Mouse (Mus musculus) gonadal fat pad, adult 2 months (tissue): Measurements from ENCODE around the gene Blmh. TPM values are rescaled to one million over a fixed set of nuclear protein-coding genes. Genes with fewer than 3 reads are reported as not detected.
"Not testable (repeated sequence)": the region's sequence is repeated elsewhere in the genome, so short reads cannot be mapped to it uniquely, and the experiment has no call there.

ENCODE experiments used
- DNase-seq: peaks from one replicate; pipeline ENCODE4 v3.0.0-alpha.2; 2012; ENCODE audit warnings: low read depth
- polyA plus RNA-seq: library from polyadenylated mRNA; depleted of rRNA; stranded (reverse); fragments of >200 nt; gene quantifications from 2 replicates; pipeline ENCODE4 v1.2.3, GENCODE M21; 2012

The Blmh gene
- polyA plus RNA-seq, 1 experiment = 19.5 TPM

GRCm38 (mm10) chr11:76916539-76917229 is 7.9 kb upstream of the Blmh start:
- no peak for DNase-seq

DNA sequence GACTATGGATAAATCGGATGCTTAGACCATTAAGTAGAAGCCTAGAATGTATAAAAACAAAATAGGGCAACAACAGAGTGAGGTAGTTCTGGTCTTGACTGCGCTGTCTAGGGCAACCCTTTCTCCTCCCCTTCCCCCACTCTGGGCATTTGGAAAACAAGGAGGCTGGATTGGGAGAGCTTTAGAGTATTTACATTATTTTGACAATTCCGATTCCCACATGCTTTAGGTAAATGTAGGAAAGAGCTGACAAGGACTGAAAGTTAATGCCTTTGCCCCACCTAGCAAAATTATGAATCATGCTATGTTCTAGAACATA is 7.4 kb upstream of the Blmh start:
- no peak for DNase-seq

- DNase-seq = no peak
These were observed 4.0 kb upstream of the Blmh start for GRCm38 (mm10) chr11:76920607-76921006.

DNA sequence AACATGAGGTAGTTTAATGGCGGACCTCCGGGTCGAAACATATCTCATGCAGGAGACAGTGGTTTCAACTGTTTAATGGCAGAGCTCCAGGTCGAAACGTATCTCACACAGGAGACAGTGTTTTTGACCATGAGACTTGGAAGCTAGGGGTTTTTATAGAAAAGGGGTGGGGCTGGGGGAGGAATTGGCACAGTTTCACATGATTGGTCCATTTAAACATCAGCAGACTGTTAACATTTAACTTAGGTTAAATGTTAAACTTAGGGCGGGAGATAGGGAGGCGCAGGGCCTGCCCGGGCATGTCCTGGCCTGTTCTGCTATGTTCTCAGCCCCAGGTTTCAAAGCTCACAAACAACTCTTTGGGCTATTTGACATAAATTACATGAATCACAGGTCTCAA is 4.0 kb downstream of the Blmh start:
- not testable (repeated sequence) for DNase-seq

- DNase-seq = no peak
These were observed 8.6 kb downstream of the Blmh start for GRCm38 (mm10) chr11:76933209-76933608.

GRCm38 (mm10) chr11:76936578-76936977 is 12.0 kb downstream of the Blmh start:
- no peak for DNase-seq

GRCm38 (mm10) chr11:76944839-76945238 is 20.2 kb downstream of the Blmh start:
- DNase-seq = no peak

- DNase-seq = no peak
These were observed 21.0 kb downstream of the Blmh start for GRCm38 (mm10) chr11:76945386-76946202.

DNA sequence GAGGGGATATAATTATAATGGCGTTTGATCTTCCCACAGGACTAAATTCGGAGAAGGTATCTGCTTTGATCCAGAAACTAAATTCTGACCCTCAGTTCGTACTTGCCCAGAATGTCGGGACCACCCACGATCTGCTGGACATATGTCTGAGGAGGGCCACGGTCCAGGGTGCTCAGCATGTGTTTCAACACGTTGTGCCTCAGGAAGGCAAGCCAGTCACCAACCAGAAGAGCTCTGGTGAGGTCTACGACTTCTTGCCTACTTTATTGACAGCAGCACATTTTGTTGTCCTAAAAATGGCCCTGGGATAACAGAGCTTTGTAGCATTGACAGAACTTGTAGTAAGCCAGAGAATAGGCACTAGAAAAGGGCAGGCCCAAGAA is 21.6 kb downstream of the Blmh start:
- DNase-seq = no peak

- peak; percentile 34 for DNase-seq
These were observed 28.9 kb downstream of the Blmh start for GRCm38 (mm10) chr11:76953536-76953935.

DNA sequence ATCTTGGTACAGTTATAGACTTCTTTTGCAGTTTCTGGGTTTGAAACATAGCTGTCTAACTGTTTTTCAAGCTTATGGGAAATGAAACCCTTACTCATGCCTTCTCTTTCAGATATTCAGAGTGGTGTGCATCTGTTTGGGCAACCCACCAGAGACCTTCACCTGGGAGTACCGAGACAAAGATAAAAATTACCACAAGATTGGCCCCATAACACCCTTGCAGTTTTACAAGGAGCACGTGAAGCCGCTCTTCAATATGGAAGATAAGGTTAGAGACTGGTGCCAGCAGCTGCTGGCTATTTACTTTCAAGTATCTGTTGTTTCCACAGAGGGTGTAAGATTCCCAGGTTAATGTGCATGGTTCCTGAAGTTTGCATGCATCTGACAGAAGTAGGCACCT is 41.1 kb downstream of the Blmh start:
- DNase-seq = no peak

DNA sequence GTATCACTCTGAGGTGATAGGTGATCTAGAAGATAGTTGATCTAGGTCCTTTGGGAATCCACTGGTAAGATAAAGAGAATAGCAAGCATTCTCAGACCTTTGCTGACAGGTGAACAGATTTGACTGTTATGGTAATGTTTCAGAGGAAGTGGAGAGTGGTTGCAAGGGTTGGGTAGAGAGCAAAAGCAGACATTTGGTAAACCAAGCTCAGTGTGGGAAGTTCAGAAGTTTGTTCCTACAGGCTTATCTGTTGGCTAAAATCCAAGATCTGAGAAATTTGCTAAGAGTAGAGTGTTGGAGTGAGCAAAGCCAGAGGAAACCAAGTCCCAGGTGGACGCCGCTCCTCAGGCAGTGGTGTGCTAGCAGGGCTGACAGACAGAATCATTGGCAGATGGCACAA is 45.7 kb downstream of the Blmh start:
- DNase-seq = no peak

DNA sequence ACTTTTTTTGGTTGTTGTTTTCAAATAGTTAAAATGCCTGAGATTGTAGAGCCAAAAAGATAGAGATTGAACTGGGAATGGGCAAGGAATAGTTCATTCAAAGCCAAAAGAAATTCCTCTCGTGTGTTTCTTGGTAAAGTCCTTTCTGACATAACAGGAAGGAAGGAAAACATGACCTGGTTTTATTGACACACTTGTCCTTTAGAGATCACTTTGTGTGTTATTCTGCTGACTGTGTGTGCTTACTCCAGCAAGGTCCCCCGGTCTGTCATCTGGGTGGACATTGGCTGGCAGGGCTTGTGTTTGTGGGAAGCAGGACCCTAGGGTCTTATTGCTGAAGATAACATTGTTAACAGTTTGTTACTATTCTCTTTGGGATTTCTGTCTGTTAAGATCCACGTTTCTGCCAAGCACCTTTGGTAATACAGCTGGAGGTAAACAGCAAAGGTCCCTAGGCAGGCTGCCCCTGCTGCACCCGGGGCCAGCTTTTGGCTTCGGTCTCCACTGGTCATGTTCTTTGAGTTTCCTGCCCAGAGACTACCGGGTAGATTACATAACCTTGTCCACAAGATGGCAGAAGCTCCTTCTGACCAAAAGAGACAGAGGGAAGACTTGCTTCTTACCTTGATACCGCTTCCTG is 50.2 kb downstream of the Blmh start:
- DNase-seq = no peak

DNA sequence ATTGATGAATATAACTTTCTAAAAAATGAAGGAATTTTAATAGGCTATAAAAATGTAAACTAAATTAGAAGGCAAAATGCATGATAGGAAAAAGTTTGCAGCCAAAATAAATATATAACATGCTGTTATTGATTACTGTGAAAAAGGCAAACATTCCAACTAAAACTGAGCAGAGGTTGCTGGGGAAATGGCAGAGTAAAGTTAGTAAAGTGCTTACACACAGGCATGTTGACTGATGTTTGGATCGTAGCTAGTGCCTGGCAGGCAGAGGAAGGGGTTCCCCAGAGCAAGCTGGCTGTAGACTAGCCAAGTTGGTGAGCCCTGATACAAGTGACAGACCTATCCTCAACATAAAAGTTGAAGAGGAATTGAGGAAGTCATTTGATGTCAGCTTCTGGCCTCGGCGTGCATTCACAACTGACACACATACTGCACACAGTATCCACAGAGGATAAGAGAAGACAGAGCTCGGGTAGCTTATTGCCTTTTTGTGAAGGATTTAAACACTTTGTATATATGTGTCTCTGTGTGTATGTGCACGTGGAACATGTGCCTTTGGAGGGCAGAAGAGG is 57.0 kb downstream of the Blmh start:
- DNase-seq = no peak

DNA sequence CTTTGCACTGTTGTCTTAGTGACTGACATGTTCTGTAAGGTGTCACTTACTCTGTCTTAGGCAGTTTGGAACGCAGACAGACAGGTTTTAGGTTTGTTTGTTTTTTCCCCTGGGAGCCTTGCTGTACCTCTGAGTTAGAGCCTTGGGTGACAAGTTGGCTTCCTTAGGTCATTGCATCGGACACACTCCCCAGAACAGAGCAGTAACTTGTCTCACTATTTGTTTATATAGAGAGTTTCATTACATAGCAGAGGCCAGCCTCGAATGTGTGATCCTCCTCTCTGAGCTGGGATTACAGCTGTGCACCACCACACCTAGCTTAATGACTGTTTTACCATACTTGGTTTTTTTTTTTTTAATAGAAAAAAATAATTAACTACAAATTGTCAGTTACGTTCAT is 57.8 kb downstream of the Blmh start:
- no peak for DNase-seq

- no peak for DNase-seq
These were observed 59.0 kb downstream of the Blmh start for GRCm38 (mm10) chr11:76983641-76984040.

- no peak for DNase-seq
These were observed 59.6 kb downstream of the Blmh start for GRCm38 (mm10) chr11:76984173-76984572.

GRCm38 (mm10) chr11:76990839-76991238 is 66.2 kb downstream of the Blmh start:
- DNase-seq = no peak

GRCm38 (mm10) chr11:76992886-76993285 is 68.3 kb downstream of the Blmh start:
- no peak for DNase-seq

GRCm38 (mm10) chr11:76995966-76996672 is 71.5 kb downstream of the Blmh start:
- DNase-seq = no peak

DNA sequence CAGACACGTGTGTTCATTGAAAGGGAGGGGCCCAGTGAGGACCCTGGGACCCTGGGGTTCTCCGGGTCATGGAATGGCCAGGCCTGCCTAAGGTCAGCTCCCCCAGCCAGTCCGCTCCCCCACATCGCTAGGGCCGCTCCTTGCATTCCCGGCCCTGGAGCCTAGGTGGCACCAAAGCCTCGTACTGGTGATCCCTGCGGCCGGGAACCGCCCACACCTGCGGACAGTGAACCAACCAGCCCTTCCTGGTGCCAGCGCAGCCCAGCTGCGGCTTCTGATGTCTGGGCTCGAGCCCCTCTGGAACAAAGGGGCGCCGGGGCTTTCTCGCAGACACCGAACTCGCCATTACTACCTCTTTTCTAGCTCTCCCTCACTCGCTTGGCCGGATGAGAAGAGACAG is 72.7 kb downstream of the Blmh start:
- no peak for DNase-seq
